Mouse (Mus musculus) lung, adult 2 months (tissue): ENCODE data around the gene Fkbp6.

Experiments used
- CTCF ChIP-seq: fragments of 200-500 bp; IDR thresholded peaks from 2 replicates; pipeline ENCODE4 v1.5.1; 2011; ENCODE audit warnings: mild to moderate bottlenecking, low read length, control low read depth; ENCODE audit not compliant: insufficient read depth
- POLR2A ChIP-seq: fragments of 200-500 bp; IDR thresholded peaks from 2 replicates; pipeline ENCODE4 v1.6.1; 2011; ENCODE audit warnings: low read depth, mild to moderate bottlenecking, control low read depth, low read length, borderline replicate concordance; ENCODE audit errors: extremely low read depth

DNA sequence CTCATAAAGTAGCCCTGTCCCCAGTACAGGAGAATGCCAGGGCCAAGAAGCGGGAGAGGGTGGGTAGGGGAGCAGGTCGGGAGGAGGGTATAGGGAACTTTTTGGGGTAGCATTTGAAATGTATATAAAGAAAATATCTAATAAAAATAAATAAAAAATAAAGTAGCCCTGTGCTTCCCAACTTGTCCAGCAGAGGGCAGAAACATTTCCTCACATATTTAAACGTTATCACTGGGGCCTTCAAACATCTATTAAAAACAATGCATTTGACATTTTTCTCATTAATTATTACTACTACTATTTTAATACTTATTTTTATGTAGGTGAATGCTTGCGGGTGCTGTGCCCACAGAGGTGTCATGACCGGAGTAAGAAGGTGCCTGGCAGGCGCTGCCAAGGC is 18.0 kb upstream of the Fkbp6 start:
- TF ChIP-seq CTCF: no peak
- no peak for TF ChIP-seq POLR2A
